Mouse (Mus musculus): ENCODE measurements around the gene Slc10a7.

- no peak for TF ChIP-seq CTCF (IDR thresholded peaks at IDR 0.05; ENCODE audit: insufficient read depth, low read depth, low read length)
- TF ChIP-seq POLR2A (IDR thresholded peaks at IDR 0.05; ENCODE audit: insufficient read depth, low read depth, low read length), result no peak
Measured at GRCm38 (mm10) chr8:78598237-78598636, 89.1 kb downstream of the Slc10a7 start.

All from olfactory bulb, adult 2 months (tissue).